Comparison of ENCODE assay signal across 7 mouse cellular contexts in the genomic region with DNA sequence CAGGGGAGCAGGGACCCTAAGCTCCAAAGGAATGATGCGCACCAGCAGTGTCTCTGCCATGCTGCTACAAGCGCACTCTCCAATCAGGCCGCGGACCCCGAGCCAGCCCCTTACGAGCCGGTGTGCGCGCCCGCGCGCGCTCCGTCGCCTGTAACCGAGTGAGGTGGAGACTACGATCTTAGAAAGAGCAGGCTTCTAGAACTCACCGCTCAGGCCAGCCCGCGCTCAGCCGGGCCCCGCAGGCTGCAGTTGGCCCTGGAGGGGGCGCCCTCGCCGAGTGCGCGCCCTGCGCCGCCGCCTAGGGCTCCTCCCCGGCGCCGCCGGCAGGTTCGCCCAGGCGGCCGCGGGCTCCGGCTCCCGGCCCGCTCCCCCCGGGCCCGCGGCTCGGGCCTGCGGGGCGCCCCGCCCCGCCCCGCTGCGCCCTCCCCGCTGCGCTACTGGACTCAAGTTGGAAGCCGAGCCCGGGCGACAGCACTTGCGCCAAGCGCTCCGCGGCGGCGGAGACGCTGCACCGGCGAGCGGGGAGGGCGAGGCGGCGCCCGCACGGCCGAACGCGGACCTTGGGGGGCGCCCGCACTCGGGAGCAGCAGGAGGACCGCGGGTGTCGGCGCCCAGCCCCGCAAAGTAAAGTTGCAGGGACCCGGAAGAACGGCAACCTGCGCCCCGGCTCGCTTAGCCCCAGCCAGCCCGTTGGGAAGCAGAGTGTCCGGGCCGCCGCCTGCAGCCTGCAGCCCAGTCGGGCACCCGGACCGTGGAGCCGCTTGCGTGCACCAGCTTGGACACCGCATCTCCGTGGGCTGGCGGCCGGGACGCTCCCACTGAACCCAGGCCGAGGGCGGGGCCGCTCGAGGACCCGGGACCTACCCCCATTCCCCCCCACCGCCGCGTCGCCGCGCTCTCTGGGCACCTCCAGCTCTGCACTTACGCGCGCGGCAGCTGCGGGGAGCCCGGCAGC. TPM values are rescaled to one million over a fixed set of nuclear protein-coding genes. Genes with fewer than 3 reads are reported as not detected.
A peak's percentile ranks its signal among the peaks of the same experiment; 100 is the strongest.
DNase-seq lines count a peak whose midpoint lies in the region; ATAC-seq lines count a peak whose summit lies in the region.

No protein-coding gene starts in this region.

- H3K4me3 ChIP-seq in brown adipose tissue, adult 24 weeks (ENCODE audit: insufficient read depth, low read depth, low read length), result peak overlapping the region; percentile 19; the same call in 1 of the 2 replicates
- H3K4me3 ChIP-seq in forebrain, embryonic 13.5 days, result peak overlapping the region; percentile 46
- H3K4me3 ChIP-seq in intestine, embryonic 14.5 days (ENCODE audit: low read depth, low read length), result peak overlapping the region; percentile 39

- under 1% methylated on average over 104 of the region's 118 CpGs for WGBS in forebrain, embryonic 13.5 days
- WGBS in intestine, embryonic 14.5 days, result under 1% methylated on average over 105 of the region's 118 CpGs

- intact Hi-C loops in left cerebral cortex, postnatal 14 days (cut with DNase I), result loop anchor here (2.0 kb wide), 1 partner anchor 70 kb away; no protein-coding TSS in a partner anchor

- H3K27me3 ChIP-seq in forebrain, embryonic 13.5 days, result peaks cover 86% of the 10 kb centered on the region
- H3K27me3 ChIP-seq in intestine, embryonic 14.5 days (replicated peaks; ENCODE audit: control insufficient read depth, insufficient read depth, low read length), result peaks cover 74% of the 10 kb centered on the region

- H3K27ac ChIP-seq in brown adipose tissue, adult 24 weeks (replicated peaks; ENCODE audit: low read depth, low read length), result no peak overlapping the region
- no peak overlapping the region for H3K27ac ChIP-seq in forebrain, embryonic 13.5 days
- no peak overlapping the region for H3K27ac ChIP-seq in intestine, embryonic 14.5 days (ENCODE audit: low read depth)

- no peaks in the 10 kb centered on the region for H3K36me3 ChIP-seq in forebrain, embryonic 13.5 days (ENCODE audit: poor library complexity, severe bottlenecking)
- H3K36me3 ChIP-seq in intestine, embryonic 14.5 days (ENCODE audit: control insufficient read depth, insufficient read depth, low read length), result no peaks in the 10 kb centered on the region

- H3K9ac ChIP-seq in forebrain, embryonic 13.5 days, result peak overlapping the region; percentile 53
- no peak overlapping the region for H3K9ac ChIP-seq in intestine, embryonic 14.5 days (ENCODE audit: low read length)

- peak; percentile 54 for ATAC-seq in forebrain, embryonic 13.5 days
- no peak for ATAC-seq in intestine, embryonic 14.5 days (replicated peaks; ENCODE audit: low FRiP score, low TSS enrichment, low read depth)

- no peaks in the 10 kb centered on the region for H3K4me1 ChIP-seq in brown adipose tissue, adult 24 weeks (ENCODE audit: control insufficient read depth, insufficient read depth, insufficient read length, low read length)
- H3K4me1 ChIP-seq in forebrain, embryonic 13.5 days, result peaks cover 21% of the 10 kb centered on the region
- H3K4me1 ChIP-seq in intestine, embryonic 14.5 days (replicated peaks; ENCODE audit: control insufficient read depth, insufficient read depth, low read length), result 0 out of 2 replicates have a peak, but pooled peaks cover 5% of the 10 kb centered on the region

- peak overlapping the region; percentile 77 for H3K4me2 ChIP-seq in forebrain, embryonic 13.5 days
- H3K4me2 ChIP-seq in intestine, embryonic 14.5 days (ENCODE audit: low read length), result peak overlapping the region; percentile 66

- peak; percentile 47 to 85 for DNase-seq in adrenal gland, adult (ENCODE audit: inconsistent age in 2 of 2, low spot score in 1 of 2)
- DNase-seq in intestine, embryonic 14.5 days (ENCODE audit: low spot score), result peak; percentile 69
- peak; percentile 42 to 55 for DNase-seq in left cerebral cortex, postnatal 14 days (ENCODE audit: low spot score in 2 of 2)
- peak; percentile 69 for DNase-seq in neural tube, embryonic 10.5 days (ENCODE audit: extremely low spot score, low spot score)
- DNase-seq in B cell, adult 2 months, result no peak

- H3K9me3 ChIP-seq in forebrain, embryonic 13.5 days (replicated peaks), result no peaks in the 10 kb centered on the region
- no peaks in the 10 kb centered on the region for H3K9me3 ChIP-seq in intestine, embryonic 14.5 days (ENCODE audit: control insufficient read depth, low read length)

RNA-seq across cellular contexts. Expression of a gene that starts 0.9 kb away (rescaled TPM):
- polyA plus RNA-seq in brown adipose tissue, adult 24 weeks (2012; ENCODE audit: insufficient read depth, insufficient read length, missing spikeins), result not detected in 2 replicates
- 0.19 and 0.21 TPM in 2 replicates for polyA plus RNA-seq in forebrain, embryonic 13.5 days (2015; fragmentation: Nextera tagmentation; extraction: Ambion mirVana)
- polyA plus RNA-seq in intestine, embryonic 14.5 days (2014; fragmentation: Nextera tagmentation; extraction: Ambion mirVana), result 0.05 TPM in 1 of 2 replicates, not detected in the other
- total RNA-seq in left cerebral cortex, postnatal 14 days (2021), result 10 to 100 TPM in 1 of 2 experiments, 1 to 10 TPM in 1; 9.8 to 13.4 TPM

Comparison
In these comparisons a context has a peak if more than half of its experiments do, and no peak if none do; other contexts are left out.
1. DNase-seq: peak in adrenal gland, adult (2 of 2), intestine, embryonic 14.5 days (single experiment), left cerebral cortex, postnatal 14 days (2 of 2) and neural tube, embryonic 10.5 days (single experiment); none in B cell, adult 2 months (0 of 2).
2. Peak in every context shown above with its lines, with median percentiles within 50 percentile points of each other: H3K4me3 ChIP-seq.